In the genomic region with DNA sequence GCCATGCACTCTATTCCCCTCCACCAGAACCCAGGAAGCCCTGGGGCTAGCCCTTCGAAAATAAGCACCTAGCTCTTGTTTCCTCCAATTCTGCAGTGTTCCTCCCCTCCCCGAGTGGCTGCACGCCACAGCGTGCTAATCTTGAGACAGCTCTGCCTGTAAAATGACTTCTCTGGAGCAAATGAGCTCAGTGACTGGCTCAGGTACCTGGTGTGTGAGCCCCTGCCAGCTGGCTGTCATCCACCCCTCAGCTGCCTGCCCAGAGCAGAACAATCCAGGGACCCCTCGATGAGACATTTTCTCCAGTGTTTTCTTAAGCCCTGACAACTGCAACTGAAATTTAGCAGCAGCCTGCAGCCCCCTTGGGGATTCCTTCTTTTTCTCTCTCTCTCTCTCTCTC, we compare ENCODE assay signal across 11 mouse cellular contexts.
DNase-seq lines count a peak whose midpoint lies in the region; ATAC-seq and TF ChIP-seq lines count a peak whose summit lies in the region.
"Had no signal": no experiment of that assay in that cellular context is flagged by ENCODE, and none has a peak within 500 bp of the region (broad histone marks: within the 10 kb centered on the region; RNA-seq: fewer than 3 reads in every experiment).

No protein-coding gene starts in this region.

- H3K9me3 ChIP-seq in heart, embryonic 13.5 days, result no peaks in the 10 kb centered on the region
- H3K9me3 ChIP-seq in limb, embryonic 14.5 days (ENCODE audit: control insufficient read depth, low read length), result no peaks in the 10 kb centered on the region

- no peak for TF ChIP-seq POLR2A in limb, embryonic 14.5 days (IDR thresholded peaks at IDR 0.05; ENCODE audit: borderline replicate concordance, extremely low read depth, insufficient read depth, insufficient read length)

- H3K36me3 ChIP-seq in heart, embryonic 13.5 days, result no peaks in the 10 kb centered on the region
- H3K36me3 ChIP-seq in limb, embryonic 14.5 days (ENCODE audit: control insufficient read depth, insufficient read depth, low read length), result no peaks in the 10 kb centered on the region

- ATAC-seq in heart, embryonic 13.5 days (ENCODE audit: extremely low read depth, insufficient number of reproducible peaks, low FRiP score, low TSS enrichment), result no peak
- peak; percentile 80 for ATAC-seq in limb, embryonic 14.5 days (ENCODE audit: low FRiP score, low read depth)
- ATAC-seq: liver, postnatal 0 days had no signal

- peak; percentile 75 for DNase-seq in left cerebral cortex, postnatal 4 days
- no peak for DNase-seq in left cerebral cortex, postnatal 10 days (ENCODE audit: extremely low spot score in 1 of 2, low spot score in 2 of 2)
- DNase-seq in cerebellum, postnatal 25 days, result peak; percentile 50 to 54
- DNase-seq in limb, embryonic 14.5 days (ENCODE audit: low spot score), result peak; percentile 80
- DNase-seq in urinary bladder, postnatal 36 days (ENCODE audit: low spot score in 2 of 2), result no peak
- DNase-seq in adrenal gland, postnatal 14 days, result no peak
- no peak for DNase-seq in embryo, embryonic 11 days
- DNase-seq: liver, postnatal 0 days; thymus, postnatal 36 days had no signal

- no peak overlapping the region for H3K4me2 ChIP-seq in heart, embryonic 13.5 days
- H3K4me2 ChIP-seq in limb, embryonic 14.5 days (replicated peaks; ENCODE audit: low read depth, low read length, severe bottlenecking), result no peak overlapping the region

- no peak overlapping the region for H3K9ac ChIP-seq in heart, embryonic 13.5 days
- no peak overlapping the region for H3K9ac ChIP-seq in limb, embryonic 14.5 days (ENCODE audit: low read depth, low read length, severe bottlenecking)
- H3K9ac ChIP-seq: liver, postnatal 0 days had no signal

- intact Hi-C loops in left cerebral cortex, postnatal 4 days (cut with DNase I), result no loop called here
- intact Hi-C loops in left cerebral cortex, postnatal 10 days (cut with DNase I), result no loop called here

- H3K27ac ChIP-seq in heart, embryonic 13.5 days (replicated peaks), result peak overlapping the region; percentile 46; the same call in 1 of the 2 replicates
- H3K27ac ChIP-seq in limb, embryonic 14.5 days (replicated peaks; ENCODE audit: low read depth, low read length), result peak overlapping the region; percentile 33; the same call in 1 of the 2 replicates

- H3K27me3 ChIP-seq in heart, embryonic 13.5 days (replicated peaks), result no peaks in the 10 kb centered on the region
- no peaks in the 10 kb centered on the region for H3K27me3 ChIP-seq in limb, embryonic 14.5 days (ENCODE audit: control insufficient read depth, insufficient read depth, low read length)

- 17% methylated on average over 5 of the region's 5 CpGs for WGBS in heart, embryonic 13.5 days
- WGBS in limb, embryonic 14.5 days, result 12% methylated on average over 5 of the region's 5 CpGs

- H3K4me1 ChIP-seq in heart, embryonic 13.5 days, result peaks cover 33% of the 10 kb centered on the region
- H3K4me1 ChIP-seq in limb, embryonic 14.5 days (ENCODE audit: control insufficient read depth, insufficient read depth, low read length), result peaks cover 19% of the 10 kb centered on the region

- H3K4me3 ChIP-seq in heart, embryonic 13.5 days, result no peak overlapping the region
- no peak overlapping the region for H3K4me3 ChIP-seq in limb, embryonic 14.5 days (replicated peaks; ENCODE audit: low read length)
- H3K4me3 ChIP-seq: erythroblast, embryonic 14.5 days had no signal

Comparison
In these comparisons a context has a peak if more than half of its experiments do, and no peak if none do; other contexts are left out.
1. DNase-seq: peak in left cerebral cortex, postnatal 4 days (single experiment), cerebellum, postnatal 25 days (2 of 2) and limb, embryonic 14.5 days (single experiment); none in left cerebral cortex, postnatal 10 days (0 of 2), urinary bladder, postnatal 36 days (0 of 2), adrenal gland, postnatal 14 days (single experiment) and embryo, embryonic 11 days (single experiment).